In the genomic region with DNA sequence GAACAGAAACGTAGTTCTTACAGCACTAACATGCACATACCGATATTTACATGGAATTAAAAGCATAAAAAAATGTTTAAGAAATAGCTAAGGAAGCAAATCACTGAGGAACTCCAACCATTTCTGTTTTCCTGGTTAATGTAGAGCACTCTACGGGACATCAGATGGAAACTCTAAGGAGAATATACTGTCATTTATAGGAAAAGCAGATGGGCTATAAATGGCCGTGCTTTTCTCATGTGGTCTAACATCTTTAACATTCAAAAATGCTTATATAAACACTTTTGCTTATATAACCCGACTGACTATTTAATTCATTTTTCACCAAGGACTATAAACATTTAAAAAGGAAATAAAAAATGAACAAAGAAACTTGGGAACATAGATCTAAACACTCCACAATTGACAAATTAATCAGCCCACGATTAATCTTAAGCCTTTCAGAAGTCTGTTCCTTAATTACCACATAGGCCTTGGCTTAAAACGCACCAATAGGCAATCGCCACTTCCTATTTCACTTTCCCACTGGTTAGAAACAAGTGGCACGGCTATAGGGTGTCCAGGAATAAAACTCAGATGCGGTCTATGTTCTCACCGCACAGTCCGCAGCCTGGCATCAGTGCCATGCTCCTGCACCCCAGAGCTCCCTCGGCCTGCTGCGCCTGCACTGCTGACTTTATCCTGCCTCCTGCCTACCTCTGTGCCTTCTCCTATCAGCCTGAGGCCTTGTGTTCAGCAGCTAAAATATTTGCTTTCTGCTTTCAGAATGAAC, we compare ENCODE assay signal across 25 mouse cellular contexts.
A peak's percentile ranks its signal among the peaks of the same experiment; 100 is the strongest.
DNase-seq lines count a peak whose midpoint lies in the region; ATAC-seq and TF ChIP-seq lines count a peak whose summit lies in the region.
"Had no signal": no experiment of that assay in that cellular context is flagged by ENCODE, and none has a peak within 500 bp of the region (broad histone marks: within the 10 kb centered on the region; RNA-seq: fewer than 3 reads in every experiment).

No protein-coding gene starts in this region.

- no peak overlapping the region for H3K4me2 ChIP-seq in lung, embryonic 14.5 days
- no peak overlapping the region for H3K4me2 ChIP-seq in intestine, embryonic 16.5 days (ENCODE audit: low read depth, low read length)
- H3K4me2 ChIP-seq in stomach, embryonic 16.5 days (ENCODE audit: low read depth, low read length) = peak overlapping the region; percentile 16; the same call in 1 of the 2 replicates
- H3K4me2 ChIP-seq: forebrain, embryonic 13.5 days; heart, embryonic 13.5 days; hindbrain, embryonic 14.5 days had no signal

- no peak for TF ChIP-seq CTCF in lung, embryonic 14.5 days (IDR thresholded peaks at IDR 0.05; ENCODE audit: low read depth)

- no peaks in the 10 kb centered on the region for H3K27me3 ChIP-seq in lung, embryonic 14.5 days (ENCODE audit: insufficient read depth, low read length)
- no peaks in the 10 kb centered on the region for H3K27me3 ChIP-seq in intestine, embryonic 16.5 days (replicated peaks; ENCODE audit: control insufficient read depth, insufficient read depth, low read length)
- H3K27me3 ChIP-seq in stomach, embryonic 16.5 days (ENCODE audit: control insufficient read depth, insufficient read depth, low read length) = no peaks in the 10 kb centered on the region
- H3K27me3 ChIP-seq: forebrain, embryonic 13.5 days; heart, embryonic 13.5 days had no signal

- DNase-seq in frontal cortex, postnatal 36 days (ENCODE audit: low spot score in 2 of 2) = no peak
- DNase-seq in lung, embryonic 14.5 days = peak; percentile 38
- no peak for DNase-seq in lung, postnatal 4 days
- DNase-seq in kidney, adult 8-10 months = no peak
- DNase-seq in layer of hippocampus, postnatal 10 days (ENCODE audit: low spot score in 2 of 2) = no peak
- DNase-seq: adrenal gland, adult 8-10 months; adrenal gland, postnatal 25 days; cerebellum, adult 11-12 months; cerebellum, adult 8-10 months; cerebellum, postnatal 10 days; cerebellum, postnatal 36 days; gastrocnemius, postnatal 10 days; heart, adult 18-20 months; heart, postnatal 14 days; heart, postnatal 4 days had no signal

- H3K9ac ChIP-seq in lung, embryonic 14.5 days = no peak overlapping the region
- H3K9ac ChIP-seq in intestine, embryonic 16.5 days (ENCODE audit: low read depth, low read length) = no peak overlapping the region
- no peak overlapping the region for H3K9ac ChIP-seq in stomach, embryonic 16.5 days (ENCODE audit: low read length)
- H3K9ac ChIP-seq: forebrain, embryonic 13.5 days; heart, embryonic 13.5 days; hindbrain, embryonic 14.5 days had no signal

- H3K9me3 ChIP-seq in lung, embryonic 14.5 days (ENCODE audit: low read depth, low read length) = no peaks in the 10 kb centered on the region
- no peaks in the 10 kb centered on the region for H3K9me3 ChIP-seq in intestine, embryonic 16.5 days (ENCODE audit: control insufficient read depth, low read length)
- H3K9me3 ChIP-seq in stomach, embryonic 16.5 days (replicated peaks; ENCODE audit: control insufficient read depth, low read length) = no peaks in the 10 kb centered on the region
- H3K9me3 ChIP-seq: forebrain, embryonic 10.5 days; forebrain, embryonic 13.5 days; heart, embryonic 13.5 days had no signal

- ATAC-seq in frontal cortex, adult (ENCODE audit: low TSS enrichment) = peak; percentile 71
- ATAC-seq in lung, embryonic 14.5 days (ENCODE audit: insufficient read depth) = peak; percentile 41; the same call in 1 of the 2 replicates
- peak; percentile 33; the same call in 1 of the 2 replicates for ATAC-seq in intestine, embryonic 16.5 days
- ATAC-seq in stomach, embryonic 16.5 days (ENCODE audit: insufficient read depth, low FRiP score) = peak; percentile 80
- ATAC-seq: activated CD4-positive, CD25-positive, alpha-beta regulatory T cell, adult 4 months; forebrain, embryonic 13.5 days; forebrain, embryonic 16.5 days; hindbrain, postnatal 0 days had no signal

- 64% methylated on average over 14 of the region's 14 CpGs for WGBS in lung, embryonic 14.5 days
- WGBS in intestine, embryonic 16.5 days = 69% methylated on average over 14 of the region's 14 CpGs
- 56% methylated on average over 14 of the region's 14 CpGs for WGBS in stomach, embryonic 16.5 days

- H3K4me3 ChIP-seq in lung, embryonic 14.5 days (ENCODE audit: low read depth, low read length) = no peak overlapping the region
- no peak overlapping the region for H3K4me3 ChIP-seq in intestine, embryonic 16.5 days (ENCODE audit: low read length)
- H3K4me3 ChIP-seq in stomach, embryonic 16.5 days (replicated peaks; ENCODE audit: low read length) = no peak overlapping the region
- H3K4me3 ChIP-seq: forebrain, embryonic 10.5 days; forebrain, embryonic 13.5 days; heart, embryonic 13.5 days had no signal

- peaks cover 3% of the 10 kb centered on the region; the same call in 1 of the 2 replicates for H3K36me3 ChIP-seq in lung, embryonic 14.5 days (ENCODE audit: insufficient read depth)
- H3K36me3 ChIP-seq in intestine, embryonic 16.5 days (ENCODE audit: control insufficient read depth, insufficient read depth, low read length) = no peaks in the 10 kb centered on the region
- no peaks in the 10 kb centered on the region for H3K36me3 ChIP-seq in stomach, embryonic 16.5 days (ENCODE audit: control insufficient read depth, insufficient read depth, low read length)

- H3K27ac ChIP-seq in lung, embryonic 14.5 days (ENCODE audit: low read depth) = no peak overlapping the region
- 0 out of 2 replicates have a peak overlapping the region, but pooled peaks have one; percentile 3 for H3K27ac ChIP-seq in intestine, embryonic 16.5 days (ENCODE audit: low read length)
- peak overlapping the region; percentile 75 for H3K27ac ChIP-seq in stomach, embryonic 16.5 days (ENCODE audit: low read length)
- H3K27ac ChIP-seq: forebrain, embryonic 10.5 days; forebrain, embryonic 13.5 days; heart, embryonic 13.5 days; hindbrain, embryonic 14.5 days; hindbrain, postnatal 0 days had no signal

- H3K4me1 ChIP-seq in lung, embryonic 14.5 days (ENCODE audit: insufficient read depth) = no peaks in the 10 kb centered on the region
- H3K4me1 ChIP-seq in intestine, embryonic 16.5 days (ENCODE audit: control insufficient read depth, insufficient read depth, low read length) = 0 out of 2 replicates have a peak, but pooled peaks cover 3% of the 10 kb centered on the region
- H3K4me1 ChIP-seq in stomach, embryonic 16.5 days (ENCODE audit: control insufficient read depth, insufficient read depth, low read length) = peaks cover 4% of the 10 kb centered on the region
- H3K4me1 ChIP-seq: forebrain, embryonic 10.5 days; forebrain, embryonic 13.5 days had no signal
